Mouse (Mus musculus) testis, adult 2 months (tissue): ENCODE measurements around the gene Nrp1.

ENCODE experiments used
- CTCF ChIP-seq: fragments of 200-500 bp; IDR thresholded peaks from 2 replicates; pipeline ENCODE4 v1.5.1; 2012; ENCODE audit warnings: low read depth, mild to moderate bottlenecking, inconsistent platforms, low read length, moderate library complexity; ENCODE audit not compliant: control insufficient read depth, insufficient read depth, insufficient replicate concordance
- POLR2A ChIP-seq: fragments of 200-500 bp; IDR thresholded peaks from 2 replicates; pipeline ENCODE4 v1.6.1; 2012; ENCODE audit warnings: low read depth, mild to moderate bottlenecking, inconsistent platforms, low read length, moderate library complexity; ENCODE audit not compliant: control insufficient read depth

DNA sequence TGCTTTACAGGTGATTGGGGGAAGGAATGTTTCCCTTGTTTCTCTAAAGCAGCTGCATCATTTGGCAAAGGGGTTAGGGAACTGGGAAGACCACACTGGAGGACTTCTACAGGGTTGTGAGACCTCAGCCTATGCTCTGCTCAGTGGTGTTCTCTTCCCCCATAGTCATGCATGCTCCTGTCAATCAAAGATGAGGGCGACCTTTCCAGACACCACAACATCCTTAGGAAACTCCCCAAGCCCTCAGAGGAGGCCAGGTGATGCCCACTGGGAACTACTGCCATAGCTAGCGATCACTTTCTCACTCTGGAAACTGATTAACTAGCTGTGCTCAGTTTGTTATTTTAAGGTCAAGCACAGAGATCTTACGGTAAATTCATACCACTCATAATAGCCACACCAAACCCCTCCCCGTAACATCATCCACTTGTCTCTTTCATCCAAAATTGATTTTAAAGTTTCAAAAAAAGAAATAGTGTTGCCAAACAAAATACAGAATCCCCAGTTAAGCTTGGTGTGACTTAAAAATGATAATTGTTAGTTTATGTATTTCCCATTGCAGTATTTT is 105.7 kb downstream of the Nrp1 start:
- TF ChIP-seq POLR2A (no peak), CTCF (no peak)
